Mouse (Mus musculus): ENCODE data around the gene Nupl1. TPM values are rescaled to one million over a fixed set of nuclear protein-coding genes. Genes with fewer than 3 reads are reported as not detected.

Nupl1 gene
- total and polyA plus RNA-seq, 3 experiments, result not detected

- no peak for DNase-seq (ENCODE audit: extremely low read depth)
- Histone ChIP-seq H3K4me1 (ENCODE audit: control insufficient read depth in 1 of 2, insufficient read depth in 2 of 2) (peaks cover 5% of the 10 kb centered on the region in 2 experiments; a peak in 3 of 4 replicates), H3K36me3 (replicated peaks in 1 of 2; ENCODE audit: control insufficient read depth in 1 of 2, insufficient read depth in 1 of 2, low read length in 1 of 2) (no peaks in the 10 kb centered on the region), H3K9me3 (replicated peaks; ENCODE audit: low read length) (no peaks in the 10 kb centered on the region), H3K27me3 (replicated peaks) (no peaks in the 10 kb centered on the region), H3K9ac (ENCODE audit: insufficient read depth, low read depth) (no peak overlapping the region), H3K4me2 (ENCODE audit: insufficient read depth, low read depth, poor library complexity, severe bottlenecking) (no peak overlapping the region), H3K27ac (ENCODE audit: insufficient read depth, low read depth) (no peak overlapping the region), H3K4me3 (replicated peaks in 1 of 3; ENCODE audit: low read depth in 2 of 3, low read length in 2 of 3, poor library complexity in 1 of 3) (no peak overlapping the region), H3K79me2 (replicated peaks; ENCODE audit: control insufficient read depth, extremely low read depth, insufficient read depth, poor library complexity, severe bottlenecking) (no peaks in the 10 kb centered on the region)
- dilution Hi-C loops (cut with MboI; ENCODE audit: extremely low pct_ligation_motif_present, extremely low pct_unique_long_range_greater_than_20kb, low sequenced_read_pairs) (no loop called here), in situ Hi-C loops (cut with MboI; ENCODE audit: low pct_ligation_motif_present, low pct_unique_long_range_greater_than_20kb, low sequenced_read_pairs) (no loop called here)
- TF ChIP-seq MYC (IDR thresholded peaks at IDR 0.05; ENCODE audit: low read depth, low read length) (no peak), CHD2 (IDR thresholded peaks at IDR 0.05; ENCODE audit: low read length) (no peak), ETS1 (conservative IDR thresholded peaks at IDR 0.05; ENCODE audit: low read depth, low read length) (no peak), RCOR1 (conservative IDR thresholded peaks at IDR 0.05; ENCODE audit: low read depth, low read length) (no peak), UBTF (IDR thresholded peaks at IDR 0.05; ENCODE audit: low read depth, low read length) (no peak)
Observed at GRCm38 (mm10) chr14:60172286-60173055, 78.8 kb downstream of the Nupl1 start.

- dilution Hi-C loops (cut with MboI; ENCODE audit: extremely low pct_ligation_motif_present, extremely low pct_unique_long_range_greater_than_20kb, low sequenced_read_pairs), result no loop called here
- H3K27ac ChIP-seq (ENCODE audit: insufficient read depth, low read depth), result no peak overlapping the region
- H3K36me3 ChIP-seq (replicated peaks in 1 of 2; ENCODE audit: control insufficient read depth in 1 of 2, insufficient read depth in 1 of 2, low read length in 1 of 2), result no peaks in the 10 kb centered on the region
- no peak overlapping the region for H3K4me3 ChIP-seq (replicated peaks in 1 of 3; ENCODE audit: low read depth in 2 of 3, low read length in 2 of 3, poor library complexity in 1 of 3)
- DNase-seq (ENCODE audit: extremely low read depth), result no peak
- no peak for TF ChIP-seq MXI1 (IDR thresholded peaks at IDR 0.05; ENCODE audit: low read depth, low read length)
- no peak for TF ChIP-seq ELF1 (IDR thresholded peaks at IDR 0.05; ENCODE audit: low read depth, low read length)
- no peak for TF ChIP-seq NELFE (IDR thresholded peaks at IDR 0.05; ENCODE audit: low read depth, low read length)
- TF ChIP-seq USF1 (IDR thresholded peaks at IDR 0.05; ENCODE audit: low read depth, low read length), result no peak
- no peak for TF ChIP-seq ZKSCAN1 (IDR thresholded peaks at IDR 0.05; ENCODE audit: borderline replicate concordance, low read depth, low read length)
- no peak for TF ChIP-seq POLR2A (IDR thresholded peaks at IDR 0.05; ENCODE audit: low read depth, low read length)
- no peak for TF ChIP-seq ZC3H11A (IDR thresholded peaks at IDR 0.05; ENCODE audit: low read depth, low read length)
- no peak for TF ChIP-seq IRF4 (IDR thresholded peaks at IDR 0.05; ENCODE audit: low read depth, low read length)
- no peak for TF ChIP-seq GABPA (IDR thresholded peaks at IDR 0.05; ENCODE audit: insufficient replicate concordance, low read depth, low read length)
- TF ChIP-seq BHLHE40 (IDR thresholded peaks at IDR 0.05; ENCODE audit: low read depth, low read length), result no peak
- no peak for TF ChIP-seq UBTF (IDR thresholded peaks at IDR 0.05; ENCODE audit: low read depth, low read length)
- no peak for TF ChIP-seq ZNF384 (IDR thresholded peaks at IDR 0.05; ENCODE audit: low read depth, low read length)
- no peak for TF ChIP-seq HCFC1 (IDR thresholded peaks at IDR 0.05; ENCODE audit: low read depth, low read length)
- no peak for TF ChIP-seq MAX (IDR thresholded peaks at IDR 0.05; ENCODE audit: low read length)
- in situ Hi-C loops (cut with MboI; ENCODE audit: low pct_ligation_motif_present, low pct_unique_long_range_greater_than_20kb, low sequenced_read_pairs), result no loop called here
- no peaks in the 10 kb centered on the region for H3K79me2 ChIP-seq (replicated peaks; ENCODE audit: control insufficient read depth, extremely low read depth, insufficient read depth, poor library complexity, severe bottlenecking)
- no peaks in the 10 kb centered on the region for H3K9me3 ChIP-seq (replicated peaks; ENCODE audit: low read length)
- H3K27me3 ChIP-seq (replicated peaks), result no peaks in the 10 kb centered on the region
- no peak overlapping the region for H3K4me2 ChIP-seq (ENCODE audit: insufficient read depth, low read depth, poor library complexity, severe bottlenecking)
- H3K4me1 ChIP-seq (ENCODE audit: control insufficient read depth in 1 of 2, insufficient read depth in 2 of 2), result peaks cover 5% of the 10 kb centered on the region in 2 experiments; a peak in 3 of 4 replicates
- no peak overlapping the region for H3K9ac ChIP-seq (ENCODE audit: insufficient read depth, low read depth)
Observed at GRCm38 (mm10) chr14:60170845-60171610, 80.2 kb downstream of the Nupl1 start.
